Mouse (Mus musculus) midbrain, embryonic 14.5 days (tissue): ENCODE results near the gene Chd1. TPM values are rescaled to one million over a fixed set of nuclear protein-coding genes. Genes with fewer than 3 reads are reported as not detected.
"Not testable (repeated sequence)": the region's sequence is repeated elsewhere in the genome, so short reads cannot be mapped to it uniquely, and the experiment has no call there.

Experiments
- ATAC-seq: fragments of 200-750 bp; cut with Nextera tagmentation; 2 replicates; pipeline ENCODE4 v1.8.0; 2017; ENCODE audit warnings: moderate number of reproducible peaks, moderate library complexity; ENCODE audit not compliant: low FRiP score, low TSS enrichment
- DNase-seq: peaks from one replicate; pipeline ENCODE4 v3.0.0-alpha.2; 2015
- H3K27ac ChIP-seq: fragments of 300-500 bp; sonication (generic); replicated peaks from 2 replicates; pipeline ENCODE4 v1.5.1; 2014; ENCODE audit warnings: mild to moderate bottlenecking, low read depth, low read length, moderate library complexity
- H3K27me3 ChIP-seq: fragments of 300-500 bp; sonication (generic); 2 replicates; pipeline ENCODE4 v1.6.1; 2014; ENCODE audit warnings: low read length, control low read depth, mixed read lengths; ENCODE audit not compliant: control insufficient read depth, insufficient read depth
- H3K36me3 ChIP-seq: fragments of 300-500 bp; sonication (generic); 2 replicates; pipeline ENCODE4 v1.6.1; 2014; ENCODE audit warnings: low read length, control low read depth; ENCODE audit not compliant: control insufficient read depth, insufficient read depth
- H3K4me1 ChIP-seq: fragments of 300-500 bp; sonication (generic); 2 replicates; pipeline ENCODE4 v1.6.1; 2014; ENCODE audit warnings: mild to moderate bottlenecking, antibody characterized with exemption, low read length, control low read depth; ENCODE audit not compliant: control insufficient read depth, insufficient read depth
- H3K4me2 ChIP-seq: fragments of 300-500 bp; sonication (generic); 2 replicates; pipeline ENCODE4 v1.6.1; 2014; ENCODE audit warnings: mild to moderate bottlenecking, low read length, moderate library complexity
- H3K4me3 ChIP-seq: fragments of 300-500 bp; sonication (generic); replicated peaks from 2 replicates; pipeline ENCODE4 v1.5.1; 2014; ENCODE audit warnings: low read depth, low read length
- H3K9ac ChIP-seq: fragments of 300-500 bp; sonication (generic); replicated peaks from 2 replicates; pipeline ENCODE4 v1.6.1; 2014; ENCODE audit warnings: mild to moderate bottlenecking, low read length, moderate library complexity
- H3K9me3 ChIP-seq: fragments of 300-500 bp; sonication (generic); 2 replicates; pipeline ENCODE4 v1.6.1; 2016; ENCODE audit warnings: low read length, control low read depth, mixed read lengths; ENCODE audit not compliant: control insufficient read depth
- WGBS: fragments of 180-500 bp; shearing (Covaris S2); extraction: QIAGEN DNeasy Blood & Tissue Kit; methylation state at CpG from one replicate; pipeline ENCODE4 v1.1.7; 2014; 5-methylcytosine and 5-hydroxymethylcytosine counted together
- polyA plus RNA-seq: library from polyadenylated mRNA; unstranded; fragments of >200 nt; fragmentation: Nextera tagmentation; extraction: Ambion mirVana; gene quantifications from 2 replicates; pipeline ENCODE4 v1.2.1, GENCODE M21; 2014

Gene Chd1
- polyA plus RNA-seq, 1 experiment from 2014 or later, result 25.1 TPM

GRCm38 (mm10) chr17:15720841-15721240 lies 16.1 kb downstream of the Chd1 start:
- H3K36me3 ChIP-seq, result peaks cover 12% of the 10 kb centered on the region
- no peak overlapping the region for H3K4me2 ChIP-seq
- no peak overlapping the region for H3K4me3 ChIP-seq
- no peaks in the 10 kb centered on the region for H3K9me3 ChIP-seq
- H3K27ac ChIP-seq, result no peak overlapping the region
- 86% methylated on average over 3 of the region's 3 CpGs for WGBS
- no peaks in the 10 kb centered on the region for H3K4me1 ChIP-seq
- no peak for ATAC-seq
- no peak for DNase-seq
- H3K9ac ChIP-seq, result no peak overlapping the region
- H3K27me3 ChIP-seq, result no peaks in the 10 kb centered on the region

GRCm38 (mm10) chr17:15723291-15723690 lies 18.5 kb downstream of the Chd1 start:
- ATAC-seq, result no peak
- Histone ChIP-seq H3K9me3 (no peaks in the 10 kb centered on the region), H3K27me3 (no peaks in the 10 kb centered on the region), H3K4me2 (no peak overlapping the region), H3K36me3 (peaks cover 34% of the 10 kb centered on the region), H3K9ac (no peak overlapping the region), H3K4me3 (no peak overlapping the region), H3K27ac (no peak overlapping the region), H3K4me1 (no peaks in the 10 kb centered on the region)
- DNase-seq, result no peak
- WGBS, result 93% methylated on average over 1 of the region's 1 CpGs

- not testable (repeated sequence) for H3K4me1 ChIP-seq, H3K9me3 ChIP-seq, H3K4me2 ChIP-seq, H3K9ac ChIP-seq, H3K27me3 ChIP-seq, H3K4me3 ChIP-seq, ATAC-seq, H3K27ac ChIP-seq
- WGBS, result 63% methylated on average over 4 of the region's 5 CpGs
- peak; percentile 82 for DNase-seq
- H3K36me3 ChIP-seq, result peaks cover 37% of the 10 kb centered on the region
These were observed 19.2 kb downstream of the Chd1 start for GRCm38 (mm10) chr17:15723866-15724475.

GRCm38 (mm10) chr17:15731706-15732105 lies 26.9 kb downstream of the Chd1 start:
- no peaks in the 10 kb centered on the region for H3K9me3 ChIP-seq
- no peak overlapping the region for H3K27ac ChIP-seq
- no peak overlapping the region for H3K9ac ChIP-seq
- no peaks in the 10 kb centered on the region for H3K27me3 ChIP-seq
- ATAC-seq, result no peak
- DNase-seq, result no peak
- 86% methylated on average over 5 of the region's 5 CpGs for WGBS
- no peak overlapping the region for H3K4me3 ChIP-seq
- no peak overlapping the region for H3K4me2 ChIP-seq
- H3K4me1 ChIP-seq, result no peaks in the 10 kb centered on the region
- peaks cover 75% of the 10 kb centered on the region for H3K36me3 ChIP-seq

- Histone ChIP-seq H3K27me3 (no peaks in the 10 kb centered on the region), H3K27ac (no peak overlapping the region), H3K4me2 (no peak overlapping the region), H3K4me3 (no peak overlapping the region), H3K4me1 (no peaks in the 10 kb centered on the region), H3K9ac (no peak overlapping the region), H3K36me3 (peaks cover 71% of the 10 kb centered on the region), H3K9me3 (no peaks in the 10 kb centered on the region)
- DNase-seq, result no peak
- ATAC-seq, result no peak
- WGBS, result 92% methylated on average over 10 of the region's 10 CpGs
These were observed 32.7 kb downstream of the Chd1 start for GRCm38 (mm10) chr17:15737346-15737917.

- no peak overlapping the region for H3K4me3 ChIP-seq
- no peaks in the 10 kb centered on the region for H3K4me1 ChIP-seq
- 93% methylated on average over 8 of the region's 8 CpGs for WGBS
- no peaks in the 10 kb centered on the region for H3K9me3 ChIP-seq
- no peak overlapping the region for H3K4me2 ChIP-seq
- peaks cover 71% of the 10 kb centered on the region for H3K36me3 ChIP-seq
- H3K27ac ChIP-seq, result no peak overlapping the region
- DNase-seq, result no peak
- no peaks in the 10 kb centered on the region for H3K27me3 ChIP-seq
- ATAC-seq, result no peak
- H3K9ac ChIP-seq, result no peak overlapping the region
These were observed 37.1 kb downstream of the Chd1 start for GRCm38 (mm10) chr17:15741836-15742235.

- 95% methylated on average over 10 of the region's 10 CpGs for WGBS
These were observed 38.2 kb downstream of the Chd1 start for GRCm38 (mm10) chr17:15742953-15743352.

GRCm38 (mm10) chr17:15743379-15743778 lies 38.6 kb downstream of the Chd1 start:
- DNase-seq (no peak), ATAC-seq (no peak)
- no peak overlapping the region for H3K4me2 ChIP-seq
- no peak overlapping the region for H3K27ac ChIP-seq
- H3K4me3 ChIP-seq, result no peak overlapping the region
- H3K36me3 ChIP-seq, result peaks cover 70% of the 10 kb centered on the region
- no peak overlapping the region for H3K9ac ChIP-seq
- H3K4me1 ChIP-seq, result no peaks in the 10 kb centered on the region
- H3K27me3 ChIP-seq, result no peaks in the 10 kb centered on the region
- WGBS, result 79% methylated on average over 5 of the region's 5 CpGs
- no peaks in the 10 kb centered on the region for H3K9me3 ChIP-seq

More at GRCm38 (mm10) chr17:15742953-15743352, 38.2 kb downstream of the Chd1 start:
- DNase-seq (no peak), ATAC-seq (no peak)
- no peaks in the 10 kb centered on the region for H3K9me3 ChIP-seq
- no peaks in the 10 kb centered on the region for H3K27me3 ChIP-seq
- H3K4me2 ChIP-seq, result no peak overlapping the region
- no peak overlapping the region for H3K9ac ChIP-seq
- H3K4me3 ChIP-seq, result no peak overlapping the region
- H3K27ac ChIP-seq, result no peak overlapping the region
- H3K36me3 ChIP-seq, result peaks cover 69% of the 10 kb centered on the region
- H3K4me1 ChIP-seq, result no peaks in the 10 kb centered on the region

GRCm38 (mm10) chr17:15746696-15747095 lies 41.9 kb downstream of the Chd1 start:
- no peaks in the 10 kb centered on the region for H3K4me1 ChIP-seq
- 84% methylated on average over 11 of the region's 11 CpGs for WGBS
- no peak overlapping the region for H3K9ac ChIP-seq
- H3K4me3 ChIP-seq, result no peak overlapping the region
- H3K27me3 ChIP-seq, result no peaks in the 10 kb centered on the region
- H3K36me3 ChIP-seq, result peaks cover 81% of the 10 kb centered on the region
- DNase-seq, result no peak
- no peak for ATAC-seq
- no peak overlapping the region for H3K27ac ChIP-seq
- no peak overlapping the region for H3K4me2 ChIP-seq
- H3K9me3 ChIP-seq, result no peaks in the 10 kb centered on the region
